Mouse (Mus musculus) urinary bladder, postnatal 14 days (tissue): ENCODE measurements around the gene Rin3.

Source experiments
- DNase-seq: peaks from one replicate; pipeline ENCODE4 v3.0.0; 2021; ENCODE audit warnings: low spot score

The Rin3 gene

DNA sequence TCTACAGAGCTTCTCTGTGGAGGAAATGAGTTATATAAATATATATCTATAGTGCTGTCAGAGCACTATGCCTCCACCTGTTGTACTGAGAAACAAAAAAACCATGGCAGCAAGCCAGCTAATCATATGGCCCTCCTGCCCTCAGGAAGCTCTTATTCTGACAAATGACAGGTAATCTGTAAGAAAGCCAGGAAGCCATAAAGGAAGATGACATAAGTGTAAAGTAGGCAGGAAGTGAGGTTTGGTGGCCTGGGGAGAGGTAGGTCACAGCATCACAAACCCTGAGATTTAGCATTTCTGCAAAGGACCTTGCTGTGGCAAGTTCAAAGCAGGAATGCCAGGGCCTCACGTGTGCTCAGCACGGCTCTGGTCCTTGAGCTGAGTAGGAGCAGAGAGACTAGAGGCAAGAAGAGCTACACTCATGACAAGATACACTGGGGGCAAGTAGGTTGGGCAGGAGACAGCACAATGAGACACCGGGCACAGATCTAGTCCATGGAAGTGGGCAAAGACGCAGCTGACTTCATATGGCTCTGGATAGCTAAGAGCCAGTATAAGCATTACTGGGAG is 88.2 kb downstream of the Rin3 start:
- no peak for DNase-seq

DNA sequence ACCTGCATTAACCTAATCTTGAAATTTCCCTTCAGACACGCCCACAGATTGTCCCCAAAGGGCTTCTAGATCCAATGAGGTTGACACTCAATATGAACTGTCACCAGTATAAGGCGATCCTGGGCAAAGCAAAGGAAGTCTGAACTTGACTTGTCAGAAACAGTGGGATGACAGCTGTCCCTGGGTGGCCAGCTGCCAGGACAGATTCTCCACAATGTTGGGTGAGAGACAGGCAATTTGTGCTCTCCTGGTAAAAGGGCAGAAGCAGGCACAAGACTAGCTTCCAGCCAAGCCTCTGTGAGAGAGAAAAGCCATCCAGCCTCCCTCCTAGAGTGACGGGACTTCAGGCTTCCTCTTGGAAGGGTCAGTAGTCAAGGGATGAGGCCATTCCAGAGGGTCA is 89.5 kb downstream of the Rin3 start:
- no peak for DNase-seq

DNA sequence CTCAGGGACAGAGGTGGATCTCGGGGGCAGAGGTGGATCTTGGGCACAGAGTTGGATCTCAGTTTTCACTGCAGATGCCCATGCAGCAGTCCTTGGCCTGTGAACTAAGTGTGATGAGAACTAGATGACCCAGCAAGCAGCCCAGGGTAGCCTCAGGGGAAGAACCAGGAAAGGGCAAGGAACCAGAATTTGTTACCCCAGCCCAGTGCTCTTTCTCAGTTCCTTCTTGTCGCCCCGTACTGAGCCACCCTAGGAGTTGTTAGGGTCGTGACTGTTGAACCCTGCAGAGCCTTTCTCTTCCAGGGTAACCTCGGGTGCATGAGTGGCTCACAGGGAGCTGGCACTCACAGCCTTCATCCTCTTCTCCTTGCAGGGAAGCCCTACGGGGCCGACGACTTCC is 99.3 kb downstream of the Rin3 start:
- no peak for DNase-seq

DNA sequence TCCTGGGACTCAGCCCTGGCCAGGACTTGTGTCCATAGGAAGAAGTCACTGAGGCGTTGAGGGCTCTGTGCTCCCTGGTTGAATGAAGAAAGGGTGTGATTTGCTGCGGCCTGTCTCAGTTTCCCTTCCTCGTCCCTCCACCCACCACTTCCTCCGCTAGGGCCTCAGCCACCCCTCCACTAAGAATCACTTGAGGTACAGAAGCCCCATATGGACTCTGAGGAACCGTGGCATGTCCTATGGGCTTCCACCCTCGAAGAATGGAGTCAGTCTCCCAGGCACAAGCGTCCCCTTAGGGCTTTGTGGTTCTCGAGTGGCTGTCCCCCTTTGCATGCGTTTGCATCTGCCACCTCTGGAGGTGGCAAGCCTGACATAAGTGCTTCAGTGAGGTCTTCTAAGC is 100.4 kb downstream of the Rin3 start:
- no peak for DNase-seq

DNA sequence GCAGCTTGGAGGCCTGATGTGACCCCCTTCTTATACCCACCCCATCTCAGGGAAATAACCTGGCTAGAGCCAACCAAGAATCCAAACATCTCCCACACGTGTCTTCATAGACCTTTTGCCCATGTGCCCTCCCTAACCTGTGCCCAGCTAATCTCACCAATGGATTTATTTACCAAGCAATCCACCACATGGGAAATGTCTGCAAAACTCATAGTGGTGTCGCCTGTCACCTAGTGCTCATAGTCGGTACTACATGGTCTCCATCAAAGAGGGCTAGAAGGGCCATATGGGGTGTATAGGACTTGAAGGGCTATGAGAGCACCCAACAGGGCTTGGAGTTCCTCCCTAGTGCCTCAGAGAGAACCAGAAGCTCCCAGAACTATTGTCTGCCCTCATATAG is 102.0 kb downstream of the Rin3 start:
- DNase-seq = peak; percentile 37

DNA sequence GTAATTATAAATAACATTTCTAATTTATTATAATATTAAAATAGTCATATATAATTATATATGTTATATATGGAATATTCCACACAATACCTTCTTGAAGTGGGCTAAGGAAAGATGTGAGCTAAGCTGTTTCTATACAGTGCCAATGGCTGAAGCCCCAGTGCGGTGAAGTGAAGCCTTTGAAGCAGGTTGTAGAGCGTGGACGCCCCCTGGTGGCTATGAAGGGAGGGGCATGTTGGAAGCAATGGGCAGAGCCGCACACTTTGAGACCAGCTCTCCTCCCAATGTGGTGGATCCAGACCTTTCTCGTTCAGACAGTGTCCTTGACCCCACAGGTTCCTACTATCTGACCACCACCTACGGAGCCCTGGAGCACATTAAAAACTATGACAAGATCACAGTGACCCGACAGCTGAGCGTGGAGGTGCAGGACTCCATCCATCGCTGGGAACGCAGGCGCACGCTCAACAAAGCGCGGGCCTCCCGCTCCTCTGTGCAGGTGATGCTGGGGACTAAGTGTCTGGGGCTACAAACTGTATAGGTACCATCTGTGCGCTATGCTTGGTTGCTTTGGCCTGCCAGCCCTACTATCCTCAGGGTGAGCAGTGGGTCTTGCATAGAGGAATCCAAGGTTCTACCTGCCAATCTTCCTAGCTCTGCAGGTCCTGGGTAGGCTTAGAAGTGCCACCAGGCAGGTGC is 104.5 kb downstream of the Rin3 start:
- DNase-seq = peak; percentile 76

DNA sequence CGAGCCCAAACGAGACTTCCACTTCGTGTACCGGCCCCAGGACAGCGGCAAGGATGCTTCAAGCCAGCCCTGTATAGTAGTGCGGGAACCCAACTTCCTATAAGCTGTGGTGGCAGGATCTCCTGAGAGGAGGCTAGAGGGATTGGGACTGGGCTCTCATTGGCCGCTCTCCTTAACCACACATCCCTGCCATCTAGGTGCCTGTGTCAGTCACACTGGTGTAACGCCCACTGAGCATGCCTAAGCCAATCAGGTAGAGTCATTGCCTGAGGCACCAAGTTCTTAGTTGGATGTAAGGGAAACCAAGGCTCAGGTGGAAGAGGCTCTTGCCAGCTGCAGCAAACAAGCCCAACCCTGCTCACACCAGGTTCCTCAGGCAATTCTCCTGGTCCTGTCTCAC is 107.2 kb downstream of the Rin3 start:
- DNase-seq = no peak

DNA sequence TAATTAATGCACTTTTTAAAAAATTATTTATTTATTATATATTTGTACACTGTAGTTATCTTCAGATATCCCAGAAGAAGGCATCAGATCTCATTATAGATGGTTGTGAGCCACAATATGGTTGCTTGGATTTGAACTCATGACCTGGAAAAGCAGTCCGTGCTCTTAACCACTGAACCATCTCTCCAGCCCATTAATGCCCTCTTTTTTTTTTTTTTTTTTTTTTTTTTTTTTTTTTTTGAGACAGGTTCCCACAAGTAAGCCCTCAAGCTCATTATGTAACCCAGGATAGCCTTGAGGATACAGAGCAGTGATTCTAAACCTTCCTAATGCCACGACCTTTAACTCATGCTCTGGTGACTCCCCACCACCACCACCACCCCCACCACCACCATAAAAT is 108.3 kb downstream of the Rin3 start:
- no peak for DNase-seq

DNA sequence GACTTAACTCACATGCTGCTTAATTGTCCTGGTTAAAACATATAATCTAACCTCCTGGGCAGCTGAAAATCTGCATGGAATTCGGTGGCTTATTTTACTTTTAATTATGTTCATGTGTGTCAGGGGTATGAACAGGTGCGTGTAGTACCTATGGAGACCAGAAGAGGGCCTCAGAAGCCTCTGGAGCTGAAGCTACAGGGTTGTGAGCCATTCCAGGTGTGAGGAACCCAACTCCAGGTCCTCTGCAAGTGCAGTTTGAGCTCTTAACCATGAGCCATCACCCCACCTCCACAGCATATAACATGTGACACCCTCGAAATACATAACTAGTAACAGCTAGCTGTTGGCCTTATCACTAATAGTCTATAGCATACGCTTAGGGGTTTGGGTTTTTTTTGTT is 109.1 kb downstream of the Rin3 start:
- peak; percentile 33 for DNase-seq

DNA sequence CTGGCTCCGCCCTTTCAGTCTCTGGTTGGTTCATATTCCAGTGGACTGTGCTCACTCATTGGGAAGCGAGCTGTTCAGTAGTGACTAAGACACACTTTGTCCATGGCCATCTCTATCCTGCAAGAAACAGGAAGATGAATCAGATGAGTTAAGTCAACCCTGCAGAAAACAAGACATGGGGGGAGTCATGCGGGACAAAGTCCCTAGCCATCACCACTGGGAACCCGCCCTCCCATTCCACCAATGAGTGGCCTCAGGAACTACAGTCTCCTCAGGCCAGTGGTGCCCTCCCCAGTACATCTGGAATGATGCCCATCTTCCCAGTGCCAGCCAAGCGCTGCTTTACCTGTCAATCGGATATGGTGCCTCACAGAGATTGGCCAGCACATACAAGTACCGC is 111.6 kb downstream of the Rin3 start:
- DNase-seq = no peak

DNA sequence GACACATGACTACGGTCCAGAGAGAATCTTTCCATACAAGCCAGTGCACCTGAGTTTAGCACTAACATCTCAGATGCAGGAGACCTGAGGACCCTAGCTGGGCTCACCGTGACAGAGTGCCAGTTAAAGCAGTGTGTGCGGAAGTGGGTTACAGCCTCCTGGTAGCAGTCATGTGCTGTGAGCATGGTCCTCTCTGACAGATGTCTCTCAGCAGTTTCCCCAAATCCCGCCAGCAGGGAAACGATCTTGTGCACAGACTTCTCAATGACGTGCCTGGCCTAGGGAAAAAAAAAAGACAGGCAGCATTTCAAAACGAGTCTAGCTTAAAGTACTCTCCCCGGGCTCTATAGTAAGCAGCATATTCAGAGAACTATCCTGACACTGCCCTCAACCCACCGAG is 112.7 kb downstream of the Rin3 start:
- DNase-seq = no peak

DNA sequence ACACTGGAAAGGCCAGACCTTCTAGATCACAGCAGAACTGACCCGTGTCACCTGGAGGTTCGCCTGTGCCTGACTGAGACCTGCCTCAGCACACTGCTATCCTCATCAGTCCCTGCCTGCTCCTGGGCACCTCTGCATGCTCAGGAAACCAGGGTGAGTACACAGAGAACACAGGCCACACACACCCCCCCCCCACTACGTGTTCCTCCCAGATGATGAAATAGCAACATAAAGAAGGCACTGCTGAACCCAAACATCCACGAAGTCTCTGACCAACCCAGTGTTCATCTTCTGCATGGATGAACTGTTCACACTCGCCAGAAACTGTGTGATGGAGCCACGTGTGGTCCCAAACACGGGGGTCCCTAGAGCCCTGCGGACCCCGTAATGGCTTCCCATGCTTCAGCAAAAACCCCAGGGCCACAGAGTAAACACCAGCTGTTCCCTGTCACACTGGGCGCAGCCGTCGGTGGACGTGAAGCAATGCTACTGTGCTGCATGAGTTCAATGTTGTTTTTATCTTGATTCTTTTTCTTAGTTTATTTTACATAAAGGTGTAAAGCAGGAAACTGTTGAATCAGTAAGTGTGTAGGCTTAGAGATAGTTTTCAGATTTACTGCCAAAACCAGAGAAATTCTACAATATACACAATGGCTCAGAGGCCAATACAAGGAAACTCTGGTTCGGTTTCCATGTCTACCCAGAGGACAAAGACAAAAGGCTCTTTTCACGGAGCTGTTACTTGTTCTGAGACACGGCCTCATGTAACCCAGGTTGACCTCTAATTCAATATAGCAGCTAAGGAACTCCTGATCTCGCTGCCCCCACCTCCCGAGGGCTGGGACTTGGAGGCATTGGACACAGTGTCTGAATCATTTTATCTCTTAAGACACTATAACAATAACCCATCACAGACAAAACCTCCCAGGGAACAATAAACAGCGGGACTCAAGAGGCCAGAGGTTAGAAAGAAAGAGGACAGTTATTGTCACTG is 113.4 kb downstream of the Rin3 start:
- DNase-seq = no peak

DNA sequence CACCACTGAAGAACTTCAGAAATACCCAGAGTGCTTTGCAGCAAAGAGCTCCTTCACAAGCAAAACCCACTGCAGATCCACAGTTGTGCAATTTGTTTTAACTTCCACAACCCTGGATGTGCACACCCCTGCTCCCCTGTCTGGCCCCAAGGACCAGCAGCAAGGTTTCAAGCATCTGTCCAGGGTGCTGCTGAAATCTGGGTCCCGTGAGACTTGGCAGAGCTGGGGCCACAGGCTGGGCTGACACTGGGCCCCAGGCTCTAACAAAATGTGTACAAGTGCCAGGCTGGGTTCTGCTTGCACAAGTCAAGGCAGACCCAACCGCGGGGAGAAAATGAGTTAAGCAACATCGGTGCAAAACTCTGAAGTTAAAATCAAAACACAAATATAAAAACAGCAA is 115.7 kb downstream of the Rin3 start:
- no peak for DNase-seq

DNA sequence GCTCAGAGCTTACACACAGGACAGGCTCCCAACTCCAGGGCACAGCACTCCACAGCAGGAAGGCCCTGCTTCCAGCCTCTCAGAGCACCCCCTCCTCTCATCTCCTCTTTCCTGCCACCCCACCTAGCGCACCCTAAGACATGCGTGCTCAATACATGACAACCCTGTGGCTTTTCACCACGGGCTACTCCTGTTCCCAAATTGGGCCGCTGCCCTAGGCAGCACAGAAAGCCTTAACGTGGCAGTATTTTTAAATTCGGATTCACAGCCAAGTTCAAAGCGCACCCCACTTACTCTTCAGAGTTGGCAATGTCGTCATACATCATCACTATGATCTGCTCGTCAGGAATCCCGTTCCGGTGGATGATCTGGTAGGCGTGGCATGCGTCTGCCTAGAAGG is 130.3 kb downstream of the Rin3 start:
- DNase-seq = no peak

DNA sequence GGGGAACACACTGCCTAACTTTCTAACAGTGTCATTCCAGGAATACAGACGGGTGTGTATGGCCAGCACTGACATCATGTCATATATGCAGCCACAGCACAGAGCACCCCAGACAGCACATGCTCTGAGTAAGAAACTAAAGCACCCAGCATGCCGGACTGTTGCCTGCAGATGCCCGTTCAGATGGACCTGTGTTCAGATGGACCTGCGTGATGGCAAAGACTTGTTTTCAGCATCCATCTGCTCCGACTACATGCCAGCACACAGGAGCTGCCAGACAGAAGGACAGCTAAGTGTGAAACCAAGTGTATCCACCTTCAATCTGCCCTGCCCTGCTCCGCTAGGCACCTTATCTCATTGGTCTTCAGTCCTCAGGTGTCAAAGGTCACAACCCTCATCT is 131.8 kb downstream of the Rin3 start:
- DNase-seq = no peak

DNA sequence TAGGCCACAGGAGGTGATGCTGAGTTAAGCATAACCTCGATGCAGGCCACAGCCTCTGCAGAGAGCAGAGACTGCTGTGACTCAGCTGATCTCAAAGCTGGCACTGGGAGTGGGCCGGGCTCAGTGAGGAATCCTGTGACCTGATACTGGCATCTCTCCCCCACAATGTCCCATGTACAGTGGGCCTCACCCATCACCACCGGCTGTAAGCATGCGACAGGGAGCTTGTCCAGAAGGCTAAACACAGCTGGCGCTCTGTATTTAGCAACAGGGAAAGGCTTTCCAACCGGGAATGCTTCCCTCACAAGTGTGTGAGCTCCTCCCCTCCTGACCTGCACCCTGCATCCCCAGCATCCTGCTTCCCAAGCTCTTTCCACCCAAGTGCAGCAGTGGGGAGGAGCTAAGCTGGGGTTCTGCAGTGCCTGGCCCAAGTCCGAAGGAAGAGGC is 133.6 kb downstream of the Rin3 start:
- no peak for DNase-seq

DNA sequence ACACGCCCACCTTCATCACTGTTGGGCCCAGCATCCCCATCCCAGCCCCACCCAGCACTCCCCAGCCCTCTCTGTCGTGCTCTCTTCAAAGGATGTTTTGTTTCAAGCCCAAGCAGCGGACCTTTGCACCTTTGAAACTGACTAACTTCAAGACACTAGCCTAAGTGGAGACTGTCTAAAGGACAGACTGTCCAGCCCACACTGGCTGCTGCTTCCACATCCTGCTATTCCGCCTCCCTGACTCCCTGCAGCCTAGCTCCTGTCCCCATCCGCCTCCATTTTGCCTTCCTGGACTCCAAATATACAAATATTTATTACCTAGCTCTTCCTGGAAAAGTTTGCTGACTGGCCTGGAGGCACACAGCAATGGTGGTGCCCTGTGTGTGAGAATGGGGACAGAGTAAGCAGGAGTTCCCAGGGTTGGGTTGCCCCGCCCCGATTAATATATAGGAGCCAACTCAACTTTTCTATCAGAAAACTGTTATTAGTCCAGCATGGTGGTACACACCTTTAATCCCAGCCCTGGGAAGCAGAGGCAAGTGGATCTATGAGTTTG is 134.2 kb downstream of the Rin3 start:
- DNase-seq = no peak

DNA sequence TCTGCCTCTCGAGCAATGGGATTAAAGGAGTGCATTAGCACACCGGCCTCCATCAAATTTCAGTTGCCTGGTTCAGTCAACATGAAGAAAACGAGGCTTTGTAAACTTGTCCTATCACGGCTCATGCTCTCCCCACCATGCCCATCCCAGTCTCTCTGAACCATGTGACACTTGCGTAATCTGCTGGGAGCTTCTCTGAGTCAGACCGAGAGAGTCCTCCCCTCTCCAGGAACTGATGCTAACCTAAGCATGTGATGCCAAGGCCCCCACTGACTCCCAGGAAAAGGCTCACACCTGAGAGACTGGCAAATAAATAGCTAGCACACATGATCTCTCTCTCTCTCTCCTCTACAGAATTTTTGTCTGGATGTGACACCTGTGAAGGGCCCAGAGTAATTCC is 134.9 kb downstream of the Rin3 start:
- DNase-seq = no peak

DNA sequence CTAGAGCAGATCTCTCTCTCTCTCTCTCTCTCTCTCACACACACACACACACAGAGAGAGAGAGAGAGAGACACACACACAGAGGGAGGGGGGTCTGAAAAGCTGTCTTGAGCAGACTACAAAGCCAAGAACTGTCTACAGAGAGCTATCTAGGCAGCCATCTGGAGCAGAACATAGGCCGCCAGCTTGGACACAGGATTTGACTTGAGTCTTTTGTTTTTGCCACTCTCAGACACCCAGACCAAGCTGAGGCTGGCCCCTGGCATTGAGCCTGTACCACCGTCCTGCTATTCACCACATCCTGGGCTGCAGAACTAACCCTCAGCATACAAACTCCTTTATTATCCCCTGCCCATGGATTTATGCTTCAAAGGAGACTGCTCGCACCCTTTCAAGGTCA is 136.7 kb downstream of the Rin3 start:
- no peak for DNase-seq

DNA sequence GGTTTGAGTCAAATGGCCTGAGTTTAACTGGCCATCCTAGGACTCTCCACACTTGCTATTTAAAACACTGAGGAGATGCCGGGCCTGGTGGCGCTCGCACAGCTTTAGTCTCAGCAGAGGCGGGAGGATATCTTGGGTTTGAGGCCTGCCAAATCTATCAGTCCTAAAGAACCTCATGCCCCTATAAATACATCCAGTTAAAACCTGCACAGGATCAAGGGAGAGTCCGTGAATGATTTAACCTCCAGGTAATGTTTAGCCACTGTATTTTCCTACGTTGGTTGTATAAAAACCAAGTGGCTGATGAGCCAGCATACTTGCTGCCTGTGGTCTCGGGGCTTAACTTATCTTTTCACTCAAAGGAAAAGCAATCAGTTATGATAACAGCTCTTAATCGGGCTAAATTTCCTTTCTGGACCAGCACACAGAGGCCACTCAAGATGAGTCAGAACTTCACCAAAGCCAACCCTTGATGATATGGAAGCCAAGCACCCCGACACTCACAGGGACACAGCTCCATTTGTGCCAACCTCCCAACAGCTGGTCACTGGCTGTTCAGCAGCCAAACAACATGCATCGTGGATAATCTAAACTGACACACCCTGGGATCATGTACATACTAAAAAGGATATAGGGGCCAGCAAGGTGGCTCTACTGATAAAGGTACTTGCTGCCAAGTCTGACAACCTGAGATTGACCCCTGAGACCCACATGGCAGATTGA is 137.5 kb downstream of the Rin3 start:
- DNase-seq = no peak

DNA sequence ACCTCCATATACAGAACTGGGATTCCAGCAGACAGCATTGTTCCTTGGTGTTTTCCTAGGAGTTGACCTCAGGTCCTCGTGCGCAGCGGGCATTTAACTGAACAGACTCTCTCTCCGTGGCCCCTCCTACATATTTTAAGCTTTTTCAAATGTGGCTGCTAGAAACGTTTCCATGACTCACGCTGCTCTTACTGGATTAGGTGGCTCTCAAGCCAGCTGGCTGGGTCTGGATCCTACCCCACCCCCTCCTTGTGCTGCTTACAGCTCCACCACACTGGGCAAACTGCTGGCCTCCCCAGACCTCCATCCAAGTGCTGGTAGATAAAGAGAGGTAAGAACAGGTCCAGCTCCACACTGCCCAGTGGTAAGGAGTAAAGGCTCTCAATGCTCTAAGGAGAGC is 139.2 kb downstream of the Rin3 start:
- DNase-seq = peak; percentile 56
